Mouse (Mus musculus): ENCODE results near the gene Clip2. TPM values are rescaled to one million over a fixed set of nuclear protein-coding genes. Genes with fewer than 3 reads are reported as not detected.
"Not testable (repeated sequence)": the region's sequence is repeated elsewhere in the genome, so short reads cannot be mapped to it uniquely, and the experiment has no call there.

Clip2 gene
- total RNA-seq, 2 experiments from 2014 or later, result 1.8 to 3.7 TPM

- peak; percentile 77 for ATAC-seq (ENCODE audit: poor library complexity, severe bottlenecking)
These were observed 60.4 kb downstream of the Clip2 start for GRCm38 (mm10) chr5:134491712-134492417.

- ATAC-seq (ENCODE audit: poor library complexity, severe bottlenecking), result no peak
These were observed 61.0 kb downstream of the Clip2 start for GRCm38 (mm10) chr5:134491206-134491605.

- no peak for ATAC-seq (ENCODE audit: poor library complexity, severe bottlenecking)
These were observed 61.8 kb downstream of the Clip2 start for GRCm38 (mm10) chr5:134490465-134490864.

- ATAC-seq (ENCODE audit: poor library complexity, severe bottlenecking), result peak; percentile 44; the same call in 1 of the 2 replicates
These were observed 62.7 kb downstream of the Clip2 start for GRCm38 (mm10) chr5:134489583-134489982.

- ATAC-seq (ENCODE audit: poor library complexity, severe bottlenecking), result no peak
These were observed 63.6 kb downstream of the Clip2 start for GRCm38 (mm10) chr5:134488596-134488995.

- ATAC-seq (ENCODE audit: poor library complexity, severe bottlenecking), result no peak
These were observed 64.2 kb downstream of the Clip2 start for GRCm38 (mm10) chr5:134488042-134488441.

- ATAC-seq (ENCODE audit: poor library complexity, severe bottlenecking), result peak; percentile 87
These were observed 66.2 kb downstream of the Clip2 start for GRCm38 (mm10) chr5:134485900-134486665.

GRCm38 (mm10) chr5:134485183-134485730 is 67.0 kb downstream of the Clip2 start:
- no peak for ATAC-seq (ENCODE audit: poor library complexity, severe bottlenecking)

- no peak for ATAC-seq (ENCODE audit: poor library complexity, severe bottlenecking)
These were observed 68.9 kb downstream of the Clip2 start for GRCm38 (mm10) chr5:134483291-134483690.

- ATAC-seq (ENCODE audit: poor library complexity, severe bottlenecking), result no peak
These were observed 69.9 kb downstream of the Clip2 start for GRCm38 (mm10) chr5:134482331-134482730.

- ATAC-seq (ENCODE audit: poor library complexity, severe bottlenecking), result not testable (repeated sequence)
These were observed 73.3 kb downstream of the Clip2 start for GRCm38 (mm10) chr5:134478886-134479285.

GRCm38 (mm10) chr5:134475686-134476085 is 76.5 kb downstream of the Clip2 start:
- ATAC-seq (ENCODE audit: poor library complexity, severe bottlenecking), result not testable (repeated sequence)

- ATAC-seq (ENCODE audit: poor library complexity, severe bottlenecking), result no peak
These were observed 77.1 kb downstream of the Clip2 start for GRCm38 (mm10) chr5:134475006-134475605.

- ATAC-seq (ENCODE audit: poor library complexity, severe bottlenecking), result peak; percentile 80
These were observed 78.3 kb downstream of the Clip2 start for GRCm38 (mm10) chr5:134473902-134474301.

- no peak for ATAC-seq (ENCODE audit: poor library complexity, severe bottlenecking)
These were observed 81.6 kb downstream of the Clip2 start for GRCm38 (mm10) chr5:134470538-134471169.

- no peak for ATAC-seq (ENCODE audit: poor library complexity, severe bottlenecking)
These were observed 82.6 kb downstream of the Clip2 start for GRCm38 (mm10) chr5:134469559-134470150.

- ATAC-seq (ENCODE audit: poor library complexity, severe bottlenecking), result peak; percentile 70
These were observed 84.0 kb downstream of the Clip2 start for GRCm38 (mm10) chr5:134468158-134468765.

- ATAC-seq (ENCODE audit: poor library complexity, severe bottlenecking), result no peak
These were observed 85.1 kb downstream of the Clip2 start for GRCm38 (mm10) chr5:134467030-134467549.

GRCm38 (mm10) chr5:134466296-134467029 is 85.8 kb downstream of the Clip2 start:
- no peak for ATAC-seq (ENCODE audit: poor library complexity, severe bottlenecking)

Data from megakaryocyte, adult 5-6 weeks (primary cell).